Mouse (Mus musculus) liver, embryonic 12.5 days (tissue): ENCODE results near the gene Pih1d2. TPM values are rescaled to one million over a fixed set of nuclear protein-coding genes. Genes with fewer than 3 reads are reported as not detected.

Experiments used
- ATAC-seq: fragments of 200-750 bp; cut with Nextera tagmentation; 2 replicates; pipeline ENCODE4 v1.8.0; 2017; ENCODE audit warnings: moderate number of reproducible peaks, mild to moderate bottlenecking, moderate library complexity
- H3K27ac ChIP-seq: fragments of 300-500 bp; sonication (generic); 2 replicates; pipeline ENCODE4 v1.5.1; 2016; ENCODE audit warnings: mild to moderate bottlenecking
- H3K27me3 ChIP-seq: fragments of 300-500 bp; sonication (generic); replicated peaks from 2 replicates; pipeline ENCODE4 v1.6.1; 2016; ENCODE audit warnings: mild to moderate bottlenecking, moderate library complexity
- H3K36me3 ChIP-seq: fragments of 300-500 bp; sonication (generic); 2 replicates; pipeline ENCODE4 v1.6.1; 2016; ENCODE audit warnings: mild to moderate bottlenecking, moderate library complexity
- H3K4me1 ChIP-seq: fragments of 300-500 bp; sonication (generic); 2 replicates; pipeline ENCODE4 v1.6.1; 2016
- H3K4me2 ChIP-seq: fragments of 300-500 bp; sonication (generic); 2 replicates; pipeline ENCODE4 v1.6.1; 2016; ENCODE audit warnings: mild to moderate bottlenecking, moderate library complexity
- H3K4me3 ChIP-seq: fragments of 300-500 bp; sonication (generic); 2 replicates; pipeline ENCODE4 v1.5.1; 2016; ENCODE audit warnings: mild to moderate bottlenecking, moderate library complexity
- H3K9ac ChIP-seq: fragments of 300-500 bp; sonication (generic); 2 replicates; pipeline ENCODE4 v1.6.1; 2016; ENCODE audit warnings: mild to moderate bottlenecking, moderate library complexity
- H3K9me3 ChIP-seq: fragments of 300-500 bp; sonication (generic); replicated peaks from 2 replicates; pipeline ENCODE4 v1.6.1; 2016; ENCODE audit warnings: mild to moderate bottlenecking, moderate library complexity
- WGBS: fragments of 180-500 bp; shearing (Covaris S2); methylation state at CpG from one replicate; pipeline ENCODE4 v1.1.7; 2016; ENCODE audit not compliant: insufficient replicate concordance; 5-methylcytosine and 5-hydroxymethylcytosine counted together
- polyA plus RNA-seq: library from polyadenylated mRNA; unstranded; fragments of >200 nt; fragmentation: Nextera tagmentation; extraction: Ambion mirVana; gene quantifications from 2 replicates; pipeline ENCODE4 v1.2.1, GENCODE M21; 2016

Gene Pih1d2
- polyA plus RNA-seq, 1 experiment from 2014 or later, result 1.9 TPM

GRCm38 (mm10) chr9:50670690-50671089 is 53.6 kb downstream of the Pih1d2 start:
- Histone ChIP-seq H3K27me3 (no peaks in the 10 kb centered on the region; the same call in 1 of the 2 replicates), H3K36me3 (no peaks in the 10 kb centered on the region), H3K9ac (no peak overlapping the region), H3K9me3 (no peaks in the 10 kb centered on the region), H3K27ac (no peak overlapping the region), H3K4me1 (peaks cover 14% of the 10 kb centered on the region), H3K4me3 (no peak overlapping the region), H3K4me2 (no peak overlapping the region)
- WGBS, result 19% methylated on average over 5 of the region's 5 CpGs
- peak; percentile 73 for ATAC-seq

Other genes starting within 250 kb of the Pih1d2 start
- 0.15 and 0.23 TPM in 2 replicates for gene Plet1, start 122.8 kb upstream of the Pih1d2 start, polyA plus RNA-seq
- 46.8 and 47.6 TPM in 2 replicates for gene Pts, start 88.6 kb upstream of the Pih1d2 start, polyA plus RNA-seq
- gene Il18, start 62.5 kb upstream of the Pih1d2 start, polyA plus RNA-seq, result 2.3 and 3.1 TPM in 2 replicates
- gene Bco2, start 62.1 kb upstream of the Pih1d2 start, polyA plus RNA-seq, result 0.18 TPM in 2 replicates
- not detected in 2 replicates for gene Tex12, start 56.0 kb upstream of the Pih1d2 start, polyA plus RNA-seq
- gene Sdhd, start 13.5 kb upstream of the Pih1d2 start, polyA plus RNA-seq, result 344 and 352 TPM in 2 replicates
- 229 and 237 TPM in 2 replicates for gene Timm8b, start 13.4 kb upstream of the Pih1d2 start, polyA plus RNA-seq
- gene Nkapd1, start 143 bp downstream of the Pih1d2 start, polyA plus RNA-seq, result 12.5 and 13.1 TPM in 2 replicates
- gene Dlat, start 42.5 kb downstream of the Pih1d2 start, polyA plus RNA-seq, result 47.2 and 47.9 TPM in 2 replicates
- 1.1 and 1.2 TPM in 2 replicates for gene Dixdc1, start 122.2 kb downstream of the Pih1d2 start, polyA plus RNA-seq
- gene 2310030G06Rik, start 129.2 kb downstream of the Pih1d2 start, polyA plus RNA-seq, result 2.0 and 2.5 TPM in 2 replicates
- gene Cryab, start 134.0 kb downstream of the Pih1d2 start, polyA plus RNA-seq, result 6.6 and 7.8 TPM in 2 replicates
- 0.82 and 1.2 TPM in 2 replicates for gene Hspb2, start 135.0 kb downstream of the Pih1d2 start, polyA plus RNA-seq
- gene Fdxacb1, start 150.9 kb downstream of the Pih1d2 start, polyA plus RNA-seq, result 11.5 and 13.7 TPM in 2 replicates
- gene Alg9, start 157.7 kb downstream of the Pih1d2 start, polyA plus RNA-seq, result 20.9 and 23.1 TPM in 2 replicates
- gene 1110032A03Rik, start 158.2 kb downstream of the Pih1d2 start, polyA plus RNA-seq, result 14.5 and 15.1 TPM in 2 replicates
- gene Ppp2r1b, start 228.0 kb downstream of the Pih1d2 start, polyA plus RNA-seq, result 131 and 137 TPM in 2 replicates